Mouse (Mus musculus): ENCODE results near the gene Olfr32.
"Not testable (repeated sequence)": the region's sequence is repeated elsewhere in the genome, so short reads cannot be mapped to it uniquely, and the experiment has no call there.

Gene Olfr32

DNA sequence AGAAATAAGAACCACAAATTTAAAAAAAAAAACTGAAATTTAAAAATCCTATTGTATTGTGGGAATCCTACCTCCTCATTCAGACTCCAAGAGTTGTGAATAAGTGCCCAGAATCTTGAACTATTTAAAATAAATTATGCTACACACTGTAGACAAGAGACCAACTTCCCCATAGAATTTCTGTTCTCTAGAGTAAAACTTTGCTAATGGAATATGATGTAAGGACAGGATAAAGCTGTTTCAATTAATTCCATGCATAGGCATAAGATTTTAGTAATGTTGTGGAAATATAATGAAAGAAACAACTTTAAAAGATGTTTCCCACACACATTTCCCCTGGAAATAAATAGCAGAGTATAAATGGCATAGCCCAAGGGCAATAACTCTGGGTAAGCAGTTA, at the start of gene Olfr32:
TSS of gene Olfr32 (minus strand) at position 101 of the 400 bp plus-strand sequence.
- no peak for DNase-seq

GRCm38 (mm10) chr2:90187082-90187481, 45.0 kb upstream of the Olfr32 start:
- not testable (repeated sequence) for DNase-seq

DNA sequence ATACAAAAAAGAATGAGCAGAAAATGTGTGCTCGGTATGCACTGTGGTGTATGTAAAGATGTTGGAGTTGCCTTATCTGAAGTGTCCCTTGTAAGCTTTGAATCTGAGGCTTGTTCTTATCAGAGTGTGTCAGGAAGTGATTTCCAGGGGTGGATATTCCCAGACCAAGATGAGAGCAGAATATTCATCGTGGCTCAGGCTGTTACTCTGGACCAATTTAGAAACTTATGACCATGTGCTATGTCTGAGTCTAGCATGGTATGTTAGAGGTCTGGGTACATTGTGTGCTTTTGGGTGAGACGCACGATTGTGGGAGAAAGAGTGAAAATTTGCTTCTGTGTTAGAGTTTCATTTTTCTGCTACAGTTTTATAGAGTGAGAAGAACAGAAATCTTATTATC, 44.0 kb upstream of the Olfr32 start:
- not testable (repeated sequence) for DNase-seq

DNA sequence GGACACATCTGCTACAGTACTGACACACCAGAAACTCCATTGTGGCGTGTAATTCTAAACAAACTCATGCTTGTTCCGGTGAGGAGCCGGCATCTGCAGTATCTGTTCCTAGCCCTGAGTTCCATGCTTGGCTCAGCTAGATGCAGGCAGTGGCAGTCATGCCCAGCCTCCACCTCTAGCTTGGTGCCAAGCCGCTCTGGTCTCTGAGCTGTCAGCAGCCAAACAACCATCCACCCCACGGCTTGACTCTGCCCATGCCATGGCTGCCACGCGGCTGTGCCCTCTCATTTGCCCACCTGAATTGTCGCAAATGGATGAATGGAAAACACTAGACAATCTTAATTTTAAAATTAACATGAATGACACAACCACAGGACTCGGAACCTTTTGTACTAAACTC, 11.8 kb upstream of the Olfr32 start:
- no peak for DNase-seq

GRCm38 (mm10) chr2:90152991-90153390, 10.9 kb upstream of the Olfr32 start, which contains the start of gene Olfr1270:
Olfr1270 (minus strand) TSS chr2:90153091.
- no peak for DNase-seq

- DNase-seq, result no peak
These were observed 20.8 kb downstream of the Olfr32 start, which contains the start of gene Olfr1269 for GRCm38 (mm10) chr2:90121312-90121711. Olfr1269 (minus strand) TSS chr2:90121412.
